Mouse (Mus musculus) erythroid progenitor cell, adult 5-6 weeks (primary cell): ENCODE measurements around the gene Crybg1. TPM values are rescaled to one million over a fixed set of nuclear protein-coding genes. Genes with fewer than 3 reads are reported as not detected.
A peak's percentile ranks its signal among the peaks of the same experiment; 100 is the strongest.

ENCODE experiments used
- ATAC-seq: replicated peaks from 2 replicates; pipeline ENCODE4 v1.8.0; 2016; ENCODE audit warnings: moderate number of reproducible peaks, mild to moderate bottlenecking, moderate TSS enrichment, inconsistent platforms; ENCODE audit not compliant: poor library complexity, low FRiP score, severe bottlenecking
- total RNA-seq, 2 experiments: library from RNA; stranded (forward) in 1 of 2; stranded (reverse) in 1 of 2; fragments of 150-400 nt in 1 of 2; fragments of 186-747, 209-891 nt in 1 of 2; gene quantifications; 2 replicates each; pipeline versions ENCODE4 v1.2.3 to v1.2.4; 2015 to 2017; ENCODE audit warnings: low replicate concordance in 2 of 2

Crybg1 gene
- total RNA-seq, 2 experiments from 2014 or later = 3.8 to 4.2 TPM

GRCm38 (mm10) chr10:44111168-44111567 is 37.5 kb downstream of the Crybg1 start:
- no peak for ATAC-seq

- ATAC-seq = no peak
Observed at GRCm38 (mm10) chr10:44110460-44110859, 38.2 kb downstream of the Crybg1 start.

GRCm38 (mm10) chr10:44094794-44095193 is 53.9 kb downstream of the Crybg1 start:
- ATAC-seq = no peak

GRCm38 (mm10) chr10:44091757-44092156 is 56.9 kb downstream of the Crybg1 start:
- no peak for ATAC-seq

- ATAC-seq = no peak
Observed at GRCm38 (mm10) chr10:44080351-44080750, 68.3 kb downstream of the Crybg1 start.

GRCm38 (mm10) chr10:44078799-44079521 is 69.7 kb downstream of the Crybg1 start:
- no peak for ATAC-seq

- ATAC-seq = 0 out of 2 replicates have a peak, but pooled peaks have one; percentile 46
Observed at GRCm38 (mm10) chr10:44071095-44071494, 77.6 kb downstream of the Crybg1 start.

GRCm38 (mm10) chr10:44069131-44069530 is 79.5 kb downstream of the Crybg1 start:
- ATAC-seq = no peak; the same call in 1 of the 2 replicates

GRCm38 (mm10) chr10:44065848-44066360 is 82.7 kb downstream of the Crybg1 start:
- ATAC-seq = no peak

GRCm38 (mm10) chr10:44062981-44063380 is 85.7 kb downstream of the Crybg1 start:
- ATAC-seq = no peak

GRCm38 (mm10) chr10:44050913-44051312 is 97.7 kb downstream of the Crybg1 start:
- no peak for ATAC-seq

- ATAC-seq = no peak
Observed at GRCm38 (mm10) chr10:44044727-44045126, 103.9 kb downstream of the Crybg1 start.

- ATAC-seq = no peak
Observed at GRCm38 (mm10) chr10:44043630-44044029, 105.0 kb downstream of the Crybg1 start.

GRCm38 (mm10) chr10:44039185-44039584 is 109.5 kb downstream of the Crybg1 start:
- ATAC-seq = no peak

GRCm38 (mm10) chr10:44037918-44038544 is 110.6 kb downstream of the Crybg1 start:
- no peak for ATAC-seq

- ATAC-seq = no peak
Observed at GRCm38 (mm10) chr10:44029566-44029965, 119.1 kb downstream of the Crybg1 start.

GRCm38 (mm10) chr10:44027226-44027625 is 121.4 kb downstream of the Crybg1 start:
- ATAC-seq = no peak

- ATAC-seq = no peak
Observed at GRCm38 (mm10) chr10:44026105-44026504, 122.5 kb downstream of the Crybg1 start.

GRCm38 (mm10) chr10:44024705-44025104 is 123.9 kb downstream of the Crybg1 start:
- ATAC-seq = no peak

GRCm38 (mm10) chr10:44020141-44020540 is 128.5 kb downstream of the Crybg1 start:
- ATAC-seq = no peak

GRCm38 (mm10) chr10:44018562-44018961 is 130.1 kb downstream of the Crybg1 start:
- ATAC-seq = no peak
